Mouse (Mus musculus) forebrain, embryonic 14.5 days (tissue): ENCODE data around the gene 1700003F12Rik. TPM values are rescaled to one million over a fixed set of nuclear protein-coding genes. Genes with fewer than 3 reads are reported as not detected.

Experiments
- ATAC-seq: fragments of 200-750 bp; cut with Nextera tagmentation; 2 replicates; pipeline ENCODE4 v1.8.0; 2017; ENCODE audit warnings: mild to moderate bottlenecking, moderate library complexity
- DNase-seq: peaks from one replicate; pipeline ENCODE4 v3.0.0-alpha.2; 2015; ENCODE audit warnings: low spot score
- H3K27ac ChIP-seq: fragments of 300-500 bp; sonication (generic); 2 replicates; pipeline ENCODE4 v1.5.1; 2014; ENCODE audit warnings: low read depth, mild to moderate bottlenecking, control low read depth, low read length, moderate library complexity
- H3K27me3 ChIP-seq: fragments of 300-500 bp; sonication (generic); replicated peaks from 2 replicates; pipeline ENCODE4 v1.6.1; 2014; ENCODE audit warnings: low read length, control low read depth, mixed read lengths; ENCODE audit not compliant: control insufficient read depth, insufficient read depth
- H3K36me3 ChIP-seq: fragments of 300-500 bp; sonication (generic); 2 replicates; pipeline ENCODE4 v1.6.1; 2014; ENCODE audit warnings: low read length, control low read depth; ENCODE audit not compliant: control insufficient read depth, insufficient read depth
- H3K4me1 ChIP-seq: fragments of 300-500 bp; sonication (generic); 2 replicates; pipeline ENCODE4 v1.6.1; 2014; ENCODE audit warnings: antibody characterized with exemption, low read length, control low read depth; ENCODE audit not compliant: control insufficient read depth, insufficient read depth
- H3K4me2 ChIP-seq: fragments of 300-500 bp; sonication (generic); 2 replicates; pipeline ENCODE4 v1.6.1; 2014; ENCODE audit warnings: mild to moderate bottlenecking, control low read depth, low read length
- H3K4me3 ChIP-seq: fragments of 300-500 bp; sonication (generic); 2 replicates; pipeline ENCODE4 v1.5.1; 2014; ENCODE audit warnings: low read depth, low read length, control low read depth
- H3K9ac ChIP-seq: fragments of 300-500 bp; sonication (generic); 2 replicates; pipeline ENCODE4 v1.6.1; 2014; ENCODE audit warnings: mild to moderate bottlenecking, low read length, control low read depth, moderate library complexity
- H3K9me3 ChIP-seq: fragments of 300-500 bp; sonication (generic); replicated peaks from 2 replicates; pipeline ENCODE4 v1.6.1; 2016; ENCODE audit warnings: low read length, control low read depth, mixed read lengths; ENCODE audit not compliant: control insufficient read depth
- WGBS: fragments of 180-500 bp; shearing (Covaris S2); extraction: QIAGEN DNeasy Blood & Tissue Kit; methylation state at CpG from one replicate; pipeline ENCODE4 v1.1.7; 2014; 5-methylcytosine and 5-hydroxymethylcytosine counted together
- polyA plus RNA-seq: library from polyadenylated mRNA; unstranded; fragments of >200 nt; fragmentation: Nextera tagmentation; extraction: Ambion mirVana; gene quantifications from 2 replicates; pipeline ENCODE4 v1.2.1, GENCODE M21; 2014

Gene 1700003F12Rik
- polyA plus RNA-seq, 1 experiment from 2014 or later, result 1.2 TPM

GRCm38 (mm10) chr2:154517424-154517823 is 29.5 kb upstream of the 1700003F12Rik start:
- H3K9me3 ChIP-seq, result no peaks in the 10 kb centered on the region
- 94% methylated on average over 5 of the region's 5 CpGs for WGBS
- no peak overlapping the region for H3K9ac ChIP-seq
- no peak overlapping the region for H3K4me2 ChIP-seq
- no peak overlapping the region for H3K4me3 ChIP-seq
- DNase-seq (no peak), ATAC-seq (no peak)
- H3K27ac ChIP-seq, result no peak overlapping the region
- H3K36me3 ChIP-seq, result peaks cover 50% of the 10 kb centered on the region
- no peaks in the 10 kb centered on the region for H3K27me3 ChIP-seq
- H3K4me1 ChIP-seq, result no peaks in the 10 kb centered on the region

- Histone ChIP-seq H3K27ac (no peak overlapping the region), H3K36me3 (peaks cover 73% of the 10 kb centered on the region), H3K27me3 (no peaks in the 10 kb centered on the region), H3K4me3 (no peak overlapping the region), H3K4me2 (no peak overlapping the region), H3K9me3 (no peaks in the 10 kb centered on the region), H3K9ac (no peak overlapping the region), H3K4me1 (no peaks in the 10 kb centered on the region)
- no peak for ATAC-seq
- no peak for DNase-seq
These were observed 25.4 kb upstream of the 1700003F12Rik start for GRCm38 (mm10) chr2:154521449-154521848.

GRCm38 (mm10) chr2:154522334-154522733 is 24.6 kb upstream of the 1700003F12Rik start:
- Histone ChIP-seq H3K9ac (no peak overlapping the region), H3K36me3 (peaks cover 68% of the 10 kb centered on the region), H3K4me1 (0 out of 2 replicates have a peak, but pooled peaks cover 4% of the 10 kb centered on the region), H3K4me2 (no peak overlapping the region), H3K27ac (no peak overlapping the region), H3K9me3 (no peaks in the 10 kb centered on the region), H3K27me3 (no peaks in the 10 kb centered on the region), H3K4me3 (no peak overlapping the region)
- 95% methylated on average over 5 of the region's 5 CpGs for WGBS
- ATAC-seq (no peak), DNase-seq (no peak)

- no peak overlapping the region for H3K27ac ChIP-seq
- no peak overlapping the region for H3K9ac ChIP-seq
- peaks cover 69% of the 10 kb centered on the region for H3K36me3 ChIP-seq
- 76% methylated on average over 2 of the region's 2 CpGs for WGBS
- DNase-seq (peak; percentile 39), ATAC-seq (peak; percentile 12; the same call in 1 of the 2 replicates)
- H3K27me3 ChIP-seq, result no peaks in the 10 kb centered on the region
- no peak overlapping the region for H3K4me3 ChIP-seq
- no peak overlapping the region for H3K4me2 ChIP-seq
- H3K9me3 ChIP-seq, result no peaks in the 10 kb centered on the region
- H3K4me1 ChIP-seq, result 0 out of 2 replicates have a peak, but pooled peaks cover 4% of the 10 kb centered on the region
These were observed 21.6 kb upstream of the 1700003F12Rik start for GRCm38 (mm10) chr2:154525285-154525684.

- no peak for ATAC-seq
- 41% methylated on average over 3 of the region's 3 CpGs for WGBS
- H3K9ac ChIP-seq, result no peak overlapping the region
- H3K4me2 ChIP-seq, result no peak overlapping the region
- peaks cover 74% of the 10 kb centered on the region for H3K36me3 ChIP-seq
- no peaks in the 10 kb centered on the region for H3K9me3 ChIP-seq
- no peak overlapping the region for H3K4me3 ChIP-seq
- DNase-seq, result no peak
- 0 out of 2 replicates have a peak, but pooled peaks cover 4% of the 10 kb centered on the region for H3K4me1 ChIP-seq
- H3K27me3 ChIP-seq, result no peaks in the 10 kb centered on the region
- H3K27ac ChIP-seq, result peak overlapping the region; percentile 35
These were observed 20.4 kb upstream of the 1700003F12Rik start for GRCm38 (mm10) chr2:154526531-154526930.

- Histone ChIP-seq H3K4me3 (no peak overlapping the region), H3K4me2 (no peak overlapping the region), H3K9ac (no peak overlapping the region), H3K36me3 (peaks cover 81% of the 10 kb centered on the region), H3K27ac (peak overlapping the region; percentile 64; the same call in 1 of the 2 replicates), H3K27me3 (no peaks in the 10 kb centered on the region), H3K4me1 (peaks cover 5% of the 10 kb centered on the region; the same call in 1 of the 2 replicates), H3K9me3 (no peaks in the 10 kb centered on the region)
- DNase-seq (peak; percentile 77), ATAC-seq (peak; percentile 67; the same call in 1 of the 2 replicates)
- WGBS, result 17% methylated on average over 3 of the region's 3 CpGs
These were observed 14.0 kb upstream of the 1700003F12Rik start for GRCm38 (mm10) chr2:154532888-154533287.

GRCm38 (mm10) chr2:154534704-154535270 is 12.1 kb upstream of the 1700003F12Rik start:
- peaks cover 18% of the 10 kb centered on the region for H3K4me1 ChIP-seq
- no peaks in the 10 kb centered on the region for H3K9me3 ChIP-seq
- no peak overlapping the region for H3K27ac ChIP-seq
- WGBS, result 95% methylated on average over 12 of the region's 12 CpGs
- H3K27me3 ChIP-seq, result no peaks in the 10 kb centered on the region
- no peak overlapping the region for H3K9ac ChIP-seq
- H3K36me3 ChIP-seq, result peaks cover 73% of the 10 kb centered on the region
- H3K4me3 ChIP-seq, result no peak overlapping the region
- no peak overlapping the region for H3K4me2 ChIP-seq
- DNase-seq, result no peak
- no peak for ATAC-seq

- no peaks in the 10 kb centered on the region for H3K9me3 ChIP-seq
- H3K9ac ChIP-seq, result no peak overlapping the region
- peaks cover 41% of the 10 kb centered on the region for H3K36me3 ChIP-seq
- ATAC-seq (peak; percentile 70), DNase-seq (peak; percentile 72)
- WGBS, result 43% methylated on average over 2 of the region's 2 CpGs
- no peak overlapping the region for H3K4me2 ChIP-seq
- peaks cover 18% of the 10 kb centered on the region for H3K4me1 ChIP-seq
- H3K4me3 ChIP-seq, result no peak overlapping the region
- H3K27ac ChIP-seq, result peak overlapping the region; percentile 79
- no peaks in the 10 kb centered on the region for H3K27me3 ChIP-seq
These were observed 8.6 kb upstream of the 1700003F12Rik start for GRCm38 (mm10) chr2:154538310-154538709.

- Histone ChIP-seq H3K4me3 (no peak overlapping the region), H3K9ac (no peak overlapping the region), H3K4me1 (peaks cover 21% of the 10 kb centered on the region), H3K27me3 (no peaks in the 10 kb centered on the region), H3K27ac (peak overlapping the region; percentile 79), H3K4me2 (no peak overlapping the region), H3K36me3 (peaks cover 37% of the 10 kb centered on the region), H3K9me3 (no peaks in the 10 kb centered on the region)
- ATAC-seq, result peak; percentile 27; the same call in 1 of the 2 replicates
- 19% methylated on average over 3 of the region's 3 CpGs for WGBS
- DNase-seq, result peak; percentile 55
These were observed 8.2 kb upstream of the 1700003F12Rik start for GRCm38 (mm10) chr2:154538710-154539109.
